Mouse (Mus musculus): ENCODE data around the gene Gpatch1. TPM values are rescaled to one million over a fixed set of nuclear protein-coding genes. Genes with fewer than 3 reads are reported as not detected.
"Not testable (repeated sequence)": the region's sequence is repeated elsewhere in the genome, so short reads cannot be mapped to it uniquely, and the experiment has no call there.

Gene Gpatch1
- total RNA-seq, 2 experiments from 2014 or later = 10.9 to 15.4 TPM

- no peak for DNase-seq
- intact Hi-C loops (cut with DNase I) = no loop called here
Observed at GRCm38 (mm10) chr7:35259384-35259783, 58.9 kb downstream of the Gpatch1 start.

GRCm38 (mm10) chr7:35258294-35258693, 59.9 kb downstream of the Gpatch1 start:
- intact Hi-C loops (cut with DNase I) = no loop called here

GRCm38 (mm10) chr7:35252041-35252558, 66.1 kb downstream of the Gpatch1 start:
- peak; percentile 12 to 18 for DNase-seq

More at GRCm38 (mm10) chr7:35258294-35258693, 59.9 kb downstream of the Gpatch1 start:
- no peak for DNase-seq

GRCm38 (mm10) chr7:35237935-35238334, 80.3 kb downstream of the Gpatch1 start:
- DNase-seq = not testable (repeated sequence)
- intact Hi-C loops (cut with DNase I) = loop anchor here (2.0 to 10.0 kb wide), 2 partner anchors 81 to 183 kb away; partner anchors contain the start of genes Cebpg and Gpatch1

More at GRCm38 (mm10) chr7:35252041-35252558, 66.1 kb downstream of the Gpatch1 start:
- intact Hi-C loops (cut with DNase I) = no loop called here

- intact Hi-C loops (cut with DNase I) = loop anchor here (2.0 to 10.0 kb wide), 2 partner anchors 21 to 181 kb away; partner anchors contain the start of genes Cebpg and Lrp3
- DNase-seq = peak; percentile 38 to 50
Observed at GRCm38 (mm10) chr7:35235308-35235707, 82.9 kb downstream of the Gpatch1 start.

- peak; percentile 98 for DNase-seq
- intact Hi-C loops (cut with DNase I) = loop anchor here (2.0 to 10.0 kb wide), 2 partner anchors 20 to 180 kb away; partner anchors contain the start of genes Cebpg and Lrp3
Observed at GRCm38 (mm10) chr7:35234361-35235245, 83.6 kb downstream of the Gpatch1 start.

GRCm38 (mm10) chr7:35233861-35234260, 84.4 kb downstream of the Gpatch1 start:
- intact Hi-C loops (cut with DNase I) = loop anchor here (2.0 to 10.0 kb wide), 2 partner anchors 19 to 179 kb away; partner anchors contain the start of genes Cebpg and Lrp3
- DNase-seq = no peak

GRCm38 (mm10) chr7:35232796-35233455, 85.3 kb downstream of the Gpatch1 start:
- no peak for DNase-seq
- intact Hi-C loops (cut with DNase I) = loop anchor here (10.0 kb wide), 1 partner anchor 178 kb away; the partner anchor contains the start of gene Cebpg

GRCm38 (mm10) chr7:35230333-35230732, 87.9 kb downstream of the Gpatch1 start:
- no peak for DNase-seq
- intact Hi-C loops (cut with DNase I) = loop anchor here (10.0 kb wide), 1 partner anchor 176 kb away; the partner anchor contains the start of gene Cebpg

Other genes with a start within 250 kb of the Gpatch1 start
- gene Cebpa, start 199.1 kb downstream of the Gpatch1 start, total RNA-seq (2021) = 1 to 10 TPM; 4.5 to 9.4 TPM
- 1 to 10 TPM in 1 of 2 experiments, under 1 TPM in 1; 0.19 to 1.0 TPM for gene Slc7a10, start 132.1 kb downstream of the Gpatch1 start, total RNA-seq (2021)
- 1 to 10 TPM; 8.2 to 9.5 TPM for gene Lrp3, start 102.9 kb downstream of the Gpatch1 start, total RNA-seq (2021)
- gene Rhpn2, start 15.7 kb upstream of the Gpatch1 start, total RNA-seq (2021) = 1 to 10 TPM; 4.5 to 6.1 TPM
- gene Faap24, start 78.4 kb upstream of the Gpatch1 start, total RNA-seq (2021) = 1 to 10 TPM; 1.7 to 1.9 TPM
- gene Cep89, start 78.6 kb upstream of the Gpatch1 start, total RNA-seq (2021) = 10 to 100 TPM; 13.0 to 14.1 TPM
- not detected for gene Slc7a9, start 130.4 kb upstream of the Gpatch1 start, total RNA-seq (2021)
- not detected for gene Tdrd12, start 219.3 kb upstream of the Gpatch1 start, total RNA-seq (2021)
- gene Nudt19, start 237.9 kb upstream of the Gpatch1 start, total RNA-seq (2021) = 10 to 100 TPM; 66.8 to 82.3 TPM

All from heart, postnatal 36 days (tissue).